Mouse (Mus musculus) midbrain, embryonic 14.5 days (tissue): ENCODE data around the gene Ehd1. TPM values are rescaled to one million over a fixed set of nuclear protein-coding genes. Genes with fewer than 3 reads are reported as not detected.

Experiments used
- ATAC-seq: fragments of 200-750 bp; cut with Nextera tagmentation; 2 replicates; pipeline ENCODE4 v1.8.0; 2017; ENCODE audit warnings: moderate number of reproducible peaks, moderate library complexity; ENCODE audit not compliant: low FRiP score, low TSS enrichment
- DNase-seq: peaks from one replicate; pipeline ENCODE4 v3.0.0-alpha.2; 2015
- H3K27ac ChIP-seq: fragments of 300-500 bp; sonication (generic); replicated peaks from 2 replicates; pipeline ENCODE4 v1.5.1; 2014; ENCODE audit warnings: mild to moderate bottlenecking, low read depth, low read length, moderate library complexity
- H3K27me3 ChIP-seq: fragments of 300-500 bp; sonication (generic); 2 replicates; pipeline ENCODE4 v1.6.1; 2014; ENCODE audit warnings: low read length, control low read depth, mixed read lengths; ENCODE audit not compliant: control insufficient read depth, insufficient read depth
- H3K36me3 ChIP-seq: fragments of 300-500 bp; sonication (generic); 2 replicates; pipeline ENCODE4 v1.6.1; 2014; ENCODE audit warnings: low read length, control low read depth; ENCODE audit not compliant: control insufficient read depth, insufficient read depth
- H3K4me1 ChIP-seq: fragments of 300-500 bp; sonication (generic); 2 replicates; pipeline ENCODE4 v1.6.1; 2014; ENCODE audit warnings: mild to moderate bottlenecking, antibody characterized with exemption, low read length, control low read depth; ENCODE audit not compliant: control insufficient read depth, insufficient read depth
- H3K4me2 ChIP-seq: fragments of 300-500 bp; sonication (generic); 2 replicates; pipeline ENCODE4 v1.6.1; 2014; ENCODE audit warnings: mild to moderate bottlenecking, low read length, moderate library complexity
- H3K4me3 ChIP-seq: fragments of 300-500 bp; sonication (generic); replicated peaks from 2 replicates; pipeline ENCODE4 v1.5.1; 2014; ENCODE audit warnings: low read depth, low read length
- H3K9ac ChIP-seq: fragments of 300-500 bp; sonication (generic); replicated peaks from 2 replicates; pipeline ENCODE4 v1.6.1; 2014; ENCODE audit warnings: mild to moderate bottlenecking, low read length, moderate library complexity
- H3K9me3 ChIP-seq: fragments of 300-500 bp; sonication (generic); 2 replicates; pipeline ENCODE4 v1.6.1; 2016; ENCODE audit warnings: low read length, control low read depth, mixed read lengths; ENCODE audit not compliant: control insufficient read depth
- WGBS: fragments of 180-500 bp; shearing (Covaris S2); extraction: QIAGEN DNeasy Blood & Tissue Kit; methylation state at CpG from one replicate; pipeline ENCODE4 v1.1.7; 2014; 5-methylcytosine and 5-hydroxymethylcytosine counted together
- polyA plus RNA-seq: library from polyadenylated mRNA; unstranded; fragments of >200 nt; fragmentation: Nextera tagmentation; extraction: Ambion mirVana; gene quantifications from 2 replicates; pipeline ENCODE4 v1.2.1, GENCODE M21; 2014

The Ehd1 gene
- polyA plus RNA-seq, 1 experiment from 2014 or later: 75.0 TPM

- Histone ChIP-seq H3K9ac (no peak overlapping the region), H3K27me3 (no peaks in the 10 kb centered on the region), H3K4me2 (no peak overlapping the region), H3K9me3 (no peaks in the 10 kb centered on the region), H3K4me3 (no peak overlapping the region), H3K27ac (no peak overlapping the region), H3K36me3 (peaks cover 20% of the 10 kb centered on the region), H3K4me1 (no peaks in the 10 kb centered on the region)
- ATAC-seq (no peak), DNase-seq (no peak)
- 64% methylated on average over 6 of the region's 6 CpGs for WGBS
Observed at GRCm38 (mm10) chr19:6265727-6266182, 10.8 kb upstream of the Ehd1 start.

- no peaks in the 10 kb centered on the region for H3K27me3 ChIP-seq
- ATAC-seq: no peak
- no peak overlapping the region for H3K4me3 ChIP-seq
- H3K9me3 ChIP-seq: no peaks in the 10 kb centered on the region
- no peak overlapping the region for H3K4me2 ChIP-seq
- H3K36me3 ChIP-seq: peaks cover 2% of the 10 kb centered on the region; the same call in 1 of the 2 replicates
- no peaks in the 10 kb centered on the region for H3K4me1 ChIP-seq
- H3K9ac ChIP-seq: no peak overlapping the region
- no peak for DNase-seq
- H3K27ac ChIP-seq: no peak overlapping the region
- WGBS: 79% methylated on average over 11 of the region's 11 CpGs
Observed at GRCm38 (mm10) chr19:6267306-6268169, 9.0 kb upstream of the Ehd1 start.

- WGBS: 16% methylated on average over 8 of the region's 8 CpGs
- Histone ChIP-seq H3K27ac (no peak overlapping the region), H3K36me3 (no peaks in the 10 kb centered on the region), H3K4me2 (no peak overlapping the region), H3K27me3 (no peaks in the 10 kb centered on the region), H3K4me1 (no peaks in the 10 kb centered on the region), H3K4me3 (no peak overlapping the region), H3K9me3 (no peaks in the 10 kb centered on the region), H3K9ac (no peak overlapping the region)
- ATAC-seq (peak; percentile 67; the same call in 1 of the 2 replicates), DNase-seq (peak; percentile 91)
Observed at GRCm38 (mm10) chr19:6268170-6268528, 8.4 kb upstream of the Ehd1 start.

- Histone ChIP-seq H3K9ac (no peak overlapping the region), H3K4me1 (no peaks in the 10 kb centered on the region), H3K4me2 (no peak overlapping the region), H3K27ac (no peak overlapping the region), H3K4me3 (no peak overlapping the region), H3K36me3 (no peaks in the 10 kb centered on the region), H3K27me3 (no peaks in the 10 kb centered on the region), H3K9me3 (no peaks in the 10 kb centered on the region)
- DNase-seq: no peak
- 86% methylated on average over 7 of the region's 7 CpGs for WGBS
- ATAC-seq: no peak
Observed at GRCm38 (mm10) chr19:6268670-6269132, 7.8 kb upstream of the Ehd1 start.

- no peaks in the 10 kb centered on the region for H3K27me3 ChIP-seq
- no peak overlapping the region for H3K4me2 ChIP-seq
- no peak overlapping the region for H3K4me3 ChIP-seq
- H3K9me3 ChIP-seq: no peaks in the 10 kb centered on the region
- 89% methylated on average over 8 of the region's 8 CpGs for WGBS
- no peaks in the 10 kb centered on the region for H3K4me1 ChIP-seq
- no peaks in the 10 kb centered on the region for H3K36me3 ChIP-seq
- DNase-seq (no peak), ATAC-seq (no peak)
- H3K9ac ChIP-seq: no peak overlapping the region
- no peak overlapping the region for H3K27ac ChIP-seq
Observed at GRCm38 (mm10) chr19:6269798-6270475, 6.6 kb upstream of the Ehd1 start.

GRCm38 (mm10) chr19:6270661-6271060, 5.9 kb upstream of the Ehd1 start:
- Histone ChIP-seq H3K4me2 (no peak overlapping the region), H3K4me3 (no peak overlapping the region), H3K4me1 (0 out of 2 replicates have a peak, but pooled peaks cover 5% of the 10 kb centered on the region), H3K36me3 (no peaks in the 10 kb centered on the region), H3K27me3 (no peaks in the 10 kb centered on the region), H3K27ac (no peak overlapping the region), H3K9ac (no peak overlapping the region), H3K9me3 (no peaks in the 10 kb centered on the region)
- 57% methylated on average over 9 of the region's 9 CpGs for WGBS
- ATAC-seq (no peak), DNase-seq (no peak)

- DNase-seq (no peak), ATAC-seq (no peak)
- no peaks in the 10 kb centered on the region for H3K36me3 ChIP-seq
- H3K9me3 ChIP-seq: no peaks in the 10 kb centered on the region
- no peak overlapping the region for H3K4me2 ChIP-seq
- H3K4me1 ChIP-seq: 0 out of 2 replicates have a peak, but pooled peaks cover 8% of the 10 kb centered on the region
- H3K4me3 ChIP-seq: no peak overlapping the region
- no peak overlapping the region for H3K9ac ChIP-seq
- H3K27ac ChIP-seq: no peak overlapping the region
- no peaks in the 10 kb centered on the region for H3K27me3 ChIP-seq
- 30% methylated on average over 8 of the region's 8 CpGs for WGBS
Observed at GRCm38 (mm10) chr19:6271206-6271605, 5.3 kb upstream of the Ehd1 start.

GRCm38 (mm10) chr19:6272053-6272452, 4.5 kb upstream of the Ehd1 start:
- no peak overlapping the region for H3K4me2 ChIP-seq
- no peak overlapping the region for H3K4me3 ChIP-seq
- H3K36me3 ChIP-seq: no peaks in the 10 kb centered on the region
- no peak overlapping the region for H3K9ac ChIP-seq
- 0 out of 2 replicates have a peak, but pooled peaks cover 8% of the 10 kb centered on the region for H3K4me1 ChIP-seq
- ATAC-seq (no peak), DNase-seq (no peak)
- H3K9me3 ChIP-seq: no peaks in the 10 kb centered on the region
- H3K27me3 ChIP-seq: no peaks in the 10 kb centered on the region
- WGBS: 76% methylated on average over 7 of the region's 7 CpGs
- H3K27ac ChIP-seq: no peak overlapping the region
